Mouse (Mus musculus) embryonic facial prominence, embryonic 10.5 days (tissue): ENCODE measurements at regions not wholly inside any gene's neighbourhood (a gene's known extent, or its start where the extent isn't known, plus 50 kb on each side); places are given as distances from the start of the nearest gene placed in this dataset.

Source experiments
- DNase-seq: peaks from one replicate; pipeline ENCODE4 v3.0.0-alpha.2; 2017; ENCODE audit warnings: low spot score
- H3K27ac ChIP-seq: fragments of 300-500 bp; sonication (generic); replicated peaks from 2 replicates; pipeline ENCODE4 v1.5.1; 2016; ENCODE audit warnings: mild to moderate bottlenecking
- H3K27me3 ChIP-seq: fragments of 300-500 bp; sonication (generic); replicated peaks from 2 replicates; pipeline ENCODE4 v1.6.1; 2016; ENCODE audit warnings: low read depth, mild to moderate bottlenecking; ENCODE audit not compliant: poor library complexity, severe bottlenecking
- H3K36me3 ChIP-seq: fragments of 300-500 bp; sonication (generic); replicated peaks from 2 replicates; pipeline ENCODE4 v1.6.1; 2016; ENCODE audit warnings: mild to moderate bottlenecking, moderate library complexity
- H3K4me1 ChIP-seq: fragments of 300-500 bp; sonication (generic); 2 replicates; pipeline ENCODE4 v1.6.1; 2016
- H3K4me3 ChIP-seq: fragments of 300-500 bp; sonication (generic); 2 replicates; pipeline ENCODE4 v1.5.1; 2016; ENCODE audit warnings: mild to moderate bottlenecking, moderate library complexity
- H3K9me3 ChIP-seq: fragments of 300-500 bp; sonication (generic); 2 replicates; pipeline ENCODE4 v1.6.1; 2016; ENCODE audit warnings: mild to moderate bottlenecking
- WGBS: fragments of 180-500 bp; shearing (Covaris S2); methylation state at CpG from one replicate; pipeline ENCODE4 v1.1.7; 2016; 5-methylcytosine and 5-hydroxymethylcytosine counted together

GRCm38 (mm10) chr4:54768836-54769235 is 176.0 kb upstream of the Zfp462 start:
- no peak for DNase-seq
- Histone ChIP-seq H3K27ac (no peak overlapping the region), H3K27me3 (no peaks in the 10 kb centered on the region), H3K9me3 (no peaks in the 10 kb centered on the region), H3K4me3 (no peak overlapping the region), H3K36me3 (no peaks in the 10 kb centered on the region), H3K4me1 (peaks cover 26% of the 10 kb centered on the region)
- 67% methylated on average over 4 of the region's 4 CpGs for WGBS

- Histone ChIP-seq H3K9me3 (no peaks in the 10 kb centered on the region), H3K27me3 (no peaks in the 10 kb centered on the region), H3K27ac (no peak overlapping the region), H3K4me3 (no peak overlapping the region), H3K36me3 (no peaks in the 10 kb centered on the region), H3K4me1 (peaks cover 6% of the 10 kb centered on the region; the same call in 1 of the 2 replicates)
- WGBS = 94% methylated on average over 4 of the region's 4 CpGs
- DNase-seq = no peak
Observed at GRCm38 (mm10) chr4:54774066-54774465, 170.8 kb upstream of the Zfp462 start.

- no peak for DNase-seq
- no peaks in the 10 kb centered on the region for H3K27me3 ChIP-seq
Observed at GRCm38 (mm10) chr4:54774717-54775116, 170.1 kb upstream of the Zfp462 start.

GRCm38 (mm10) chr4:54780511-54780910 is 164.3 kb upstream of the Zfp462 start:
- H3K4me3 ChIP-seq = no peak overlapping the region
- H3K36me3 ChIP-seq = no peaks in the 10 kb centered on the region
- no peaks in the 10 kb centered on the region for H3K4me1 ChIP-seq
- WGBS = 66% methylated on average over 4 of the region's 4 CpGs
- no peak for DNase-seq
- no peaks in the 10 kb centered on the region for H3K9me3 ChIP-seq
- no peaks in the 10 kb centered on the region for H3K27me3 ChIP-seq
- no peak overlapping the region for H3K27ac ChIP-seq

More at GRCm38 (mm10) chr4:54774717-54775116, 170.1 kb upstream of the Zfp462 start:
- Histone ChIP-seq H3K27ac (no peak overlapping the region), H3K9me3 (no peaks in the 10 kb centered on the region), H3K4me1 (no peaks in the 10 kb centered on the region), H3K36me3 (no peaks in the 10 kb centered on the region), H3K4me3 (no peak overlapping the region)

- Histone ChIP-seq H3K9me3 (no peaks in the 10 kb centered on the region), H3K27ac (no peak overlapping the region), H3K36me3 (no peaks in the 10 kb centered on the region), H3K27me3 (no peaks in the 10 kb centered on the region), H3K4me3 (no peak overlapping the region), H3K4me1 (peaks cover 17% of the 10 kb centered on the region)
- DNase-seq = no peak
- 67% methylated on average over 5 of the region's 5 CpGs for WGBS
Observed at GRCm38 (mm10) chr4:54791217-54791742, 153.6 kb upstream of the Zfp462 start.

- Histone ChIP-seq H3K9me3 (no peaks in the 10 kb centered on the region), H3K27ac (no peak overlapping the region), H3K4me3 (no peak overlapping the region), H3K4me1 (peaks cover 17% of the 10 kb centered on the region), H3K27me3 (no peaks in the 10 kb centered on the region), H3K36me3 (no peaks in the 10 kb centered on the region)
- DNase-seq = no peak
- 93% methylated on average over 2 of the region's 2 CpGs for WGBS
Observed at GRCm38 (mm10) chr4:54793857-54794256, 151.0 kb upstream of the Zfp462 start.

- H3K4me3 ChIP-seq = no peak overlapping the region
- peak; percentile 58 for DNase-seq
- 35% methylated on average over 3 of the region's 3 CpGs for whole genome bisulfite sequencing
- H3K4me1 ChIP-seq = peaks cover 17% of the 10 kb centered on the region
- no peaks in the 10 kb centered on the region for H3K9me3 ChIP-seq
- no peaks in the 10 kb centered on the region for H3K36me3 ChIP-seq
- H3K27me3 ChIP-seq = no peaks in the 10 kb centered on the region
- 0 out of 2 replicates have a peak overlapping the region, but pooled peaks have one; percentile 7 for H3K27ac ChIP-seq
Observed at GRCm38 (mm10) chr4:54795246-54795645, 149.6 kb upstream of the Zfp462 start.

- no peak for DNase-seq
- Histone ChIP-seq H3K27me3 (no peaks in the 10 kb centered on the region), H3K4me1 (peaks cover 11% of the 10 kb centered on the region), H3K4me3 (no peak overlapping the region), H3K27ac (no peak overlapping the region), H3K9me3 (no peaks in the 10 kb centered on the region), H3K36me3 (no peaks in the 10 kb centered on the region)
- 88% methylated on average over 5 of the region's 5 CpGs for WGBS
Observed at GRCm38 (mm10) chr4:54798523-54798922, 146.3 kb upstream of the Zfp462 start.

GRCm38 (mm10) chr4:54811163-54811562 is 133.7 kb upstream of the Zfp462 start:
- Histone ChIP-seq H3K4me3 (no peak overlapping the region), H3K4me1 (0 out of 2 replicates have a peak, but pooled peaks cover 2% of the 10 kb centered on the region), H3K27me3 (no peaks in the 10 kb centered on the region), H3K9me3 (no peaks in the 10 kb centered on the region), H3K36me3 (no peaks in the 10 kb centered on the region), H3K27ac (no peak overlapping the region)
- DNase-seq = no peak
- WGBS = 83% methylated on average over 3 of the region's 3 CpGs

- Histone ChIP-seq H3K36me3 (no peaks in the 10 kb centered on the region), H3K27me3 (no peaks in the 10 kb centered on the region), H3K27ac (no peak overlapping the region), H3K4me3 (no peak overlapping the region), H3K9me3 (no peaks in the 10 kb centered on the region), H3K4me1 (0 out of 2 replicates have a peak, but pooled peaks cover 2% of the 10 kb centered on the region)
- no peak for DNase-seq
- WGBS = 66% methylated on average over 10 of the region's 10 CpGs
Observed at GRCm38 (mm10) chr4:54812740-54813634, 131.9 kb upstream of the Zfp462 start.

GRCm38 (mm10) chr4:54837326-54837725 is 107.5 kb upstream of the Zfp462 start:
- H3K27ac ChIP-seq = no peak overlapping the region
- H3K9me3 ChIP-seq = no peaks in the 10 kb centered on the region
- no peak for DNase-seq
- WGBS = 88% methylated on average over 2 of the region's 2 CpGs
- H3K36me3 ChIP-seq = no peaks in the 10 kb centered on the region
- H3K27me3 ChIP-seq = no peaks in the 10 kb centered on the region
- no peak overlapping the region for H3K4me3 ChIP-seq
- peaks cover 12% of the 10 kb centered on the region for H3K4me1 ChIP-seq

GRCm38 (mm10) chr4:54838111-54838510 is 106.7 kb upstream of the Zfp462 start:
- Histone ChIP-seq H3K4me3 (no peak overlapping the region), H3K36me3 (no peaks in the 10 kb centered on the region), H3K27me3 (no peaks in the 10 kb centered on the region), H3K9me3 (no peaks in the 10 kb centered on the region), H3K4me1 (peaks cover 12% of the 10 kb centered on the region), H3K27ac (no peak overlapping the region)
- 42% methylated on average over 5 of the region's 5 CpGs for WGBS
- no peak for DNase-seq

GRCm38 (mm10) chr4:54838794-54839193 is 106.1 kb upstream of the Zfp462 start:
- no peaks in the 10 kb centered on the region for H3K36me3 ChIP-seq
- H3K27ac ChIP-seq = 0 out of 2 replicates have a peak overlapping the region, but pooled peaks have one; percentile 35
- H3K4me1 ChIP-seq = peaks cover 12% of the 10 kb centered on the region
- H3K9me3 ChIP-seq = no peaks in the 10 kb centered on the region
- no peak overlapping the region for H3K4me3 ChIP-seq
- peak; percentile 26 for DNase-seq
- no peaks in the 10 kb centered on the region for H3K27me3 ChIP-seq
- WGBS = 40% methylated on average over 3 of the region's 3 CpGs
